Mouse (Mus musculus) kidney, postnatal 4 days (tissue): ENCODE data around the gene Serpinb5.
"Not testable (repeated sequence)": the region's sequence is repeated elsewhere in the genome, so short reads cannot be mapped to it uniquely, and the experiment has no call there.

Experiments
- DNase-seq, 2 experiments: peaks; one replicate each; pipeline ENCODE4 v3.0.0; 2021; ENCODE audit warnings: mixed read lengths in 2 of 2

Serpinb5 gene

DNA sequence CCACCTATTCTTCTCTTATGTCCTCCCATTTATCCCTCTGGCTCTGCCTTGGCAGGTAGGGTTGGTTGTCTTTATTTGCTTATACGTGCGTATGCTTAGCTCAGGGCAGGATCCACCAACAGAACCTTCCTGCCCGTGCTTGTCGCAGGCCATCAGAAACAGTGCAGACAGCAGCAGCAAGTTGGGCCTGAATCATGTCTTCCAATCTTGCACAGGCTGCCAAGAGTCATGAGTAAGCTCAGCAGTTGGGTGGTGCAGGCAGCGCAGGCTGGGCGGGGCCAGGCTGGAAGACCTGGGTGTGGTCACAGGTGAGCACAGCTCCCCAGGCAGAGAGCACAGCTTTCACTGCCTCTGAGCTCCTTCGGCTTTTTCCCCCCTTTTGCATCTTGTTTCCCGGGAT, at the start of gene Serpinb5:
Gene Serpinb5, plus strand, starts transcription at position 327 of the 400 bp plus-strand sequence.
- peak in 1 of 2 experiments; percentile 3 for DNase-seq

GRCm38 (mm10) chr1:106814864-106815263, 46.1 kb upstream of the Serpinb5 start:
- DNase-seq = no peak

DNA sequence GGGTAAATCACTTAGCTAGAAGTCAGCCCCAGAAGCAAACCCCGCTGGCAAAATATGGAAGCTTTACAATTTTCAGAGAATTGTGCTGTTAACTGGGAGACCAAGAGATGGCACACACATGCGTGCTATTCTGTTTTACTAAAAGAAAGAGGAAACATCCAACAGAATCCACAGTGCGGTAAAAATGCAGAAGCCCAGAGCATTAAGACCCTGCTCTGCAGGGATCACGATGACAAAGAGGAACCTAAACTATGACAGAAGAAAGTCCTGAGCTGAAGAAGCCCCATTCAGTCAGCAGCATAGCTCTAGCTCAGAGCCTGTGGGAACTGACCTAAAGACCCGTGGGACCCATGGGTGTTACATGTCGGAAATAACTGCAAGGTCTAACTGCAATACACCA, 45.7 kb upstream of the Serpinb5 start:
- DNase-seq = no peak

GRCm38 (mm10) chr1:106816766-106817165, 44.2 kb upstream of the Serpinb5 start:
- no peak for DNase-seq

- no peak for DNase-seq
Observed at GRCm38 (mm10) chr1:106818323-106818722, 42.6 kb upstream of the Serpinb5 start.

DNA sequence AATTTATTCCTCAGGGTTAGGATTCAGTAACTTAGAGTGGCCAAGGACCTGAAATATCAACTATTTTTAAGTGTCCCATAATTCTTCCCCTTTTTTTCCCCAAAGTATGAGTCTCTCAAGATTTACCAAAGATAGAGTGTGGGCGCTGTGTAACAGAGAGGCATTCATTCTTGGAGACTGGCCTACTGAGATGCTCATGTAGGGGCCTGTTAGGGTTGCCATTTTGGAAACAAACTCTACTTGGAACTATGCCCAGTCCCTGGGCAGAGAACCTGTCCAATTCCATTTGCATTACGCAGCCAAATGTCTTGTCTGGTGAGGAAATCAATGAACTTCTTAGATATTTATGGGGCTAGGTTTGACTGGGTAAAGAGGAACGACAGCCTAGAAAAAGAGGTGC, 38.7 kb upstream of the Serpinb5 start:
- no peak for DNase-seq

- no peak for DNase-seq
Observed at GRCm38 (mm10) chr1:106828784-106829183, 32.2 kb upstream of the Serpinb5 start.

- no peak for DNase-seq
Observed at GRCm38 (mm10) chr1:106865543-106865942, 4.6 kb downstream of the Serpinb5 start.

DNA sequence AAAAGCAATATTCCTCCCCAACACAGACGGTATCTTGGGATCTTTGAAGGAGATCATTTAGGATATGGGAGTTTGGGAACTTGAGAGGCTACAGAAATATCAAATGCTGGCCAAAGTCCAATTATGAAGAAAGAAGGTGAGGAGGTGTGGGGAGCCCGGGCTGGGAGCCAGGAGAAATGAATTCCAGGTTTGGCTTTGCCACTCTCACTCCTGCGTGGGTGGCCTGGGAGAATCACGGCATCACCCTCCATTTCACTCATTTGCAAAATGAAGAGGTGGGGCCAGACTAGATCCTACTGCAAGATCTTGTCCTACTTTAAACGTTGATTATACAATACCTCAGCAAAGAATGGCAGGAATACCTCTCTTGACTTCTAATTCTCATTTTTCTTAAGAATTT, 5.1 kb downstream of the Serpinb5 start:
- DNase-seq = no peak

DNA sequence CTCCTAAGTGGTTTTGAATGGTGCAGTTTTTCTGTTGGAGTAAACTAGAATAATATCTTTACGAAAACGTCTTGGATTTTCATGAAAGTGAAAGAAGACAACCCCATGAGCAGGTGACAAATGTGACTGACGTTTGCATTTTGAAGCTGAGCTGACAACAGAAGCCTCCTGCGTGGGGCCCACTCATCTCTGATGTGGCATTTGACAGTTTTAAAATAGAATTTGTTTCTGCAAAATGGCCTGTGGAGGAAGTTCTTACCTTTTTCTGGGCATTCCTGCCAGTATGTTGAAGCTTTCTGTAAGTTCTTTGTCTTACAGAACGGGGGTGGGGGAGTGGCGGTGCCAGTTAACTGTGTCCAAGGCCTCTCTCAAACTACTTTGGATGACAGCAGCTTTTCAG, 5.8 kb downstream of the Serpinb5 start:
- no peak for DNase-seq

GRCm38 (mm10) chr1:106869986-106870385, 9.0 kb downstream of the Serpinb5 start:
- no peak for DNase-seq

DNA sequence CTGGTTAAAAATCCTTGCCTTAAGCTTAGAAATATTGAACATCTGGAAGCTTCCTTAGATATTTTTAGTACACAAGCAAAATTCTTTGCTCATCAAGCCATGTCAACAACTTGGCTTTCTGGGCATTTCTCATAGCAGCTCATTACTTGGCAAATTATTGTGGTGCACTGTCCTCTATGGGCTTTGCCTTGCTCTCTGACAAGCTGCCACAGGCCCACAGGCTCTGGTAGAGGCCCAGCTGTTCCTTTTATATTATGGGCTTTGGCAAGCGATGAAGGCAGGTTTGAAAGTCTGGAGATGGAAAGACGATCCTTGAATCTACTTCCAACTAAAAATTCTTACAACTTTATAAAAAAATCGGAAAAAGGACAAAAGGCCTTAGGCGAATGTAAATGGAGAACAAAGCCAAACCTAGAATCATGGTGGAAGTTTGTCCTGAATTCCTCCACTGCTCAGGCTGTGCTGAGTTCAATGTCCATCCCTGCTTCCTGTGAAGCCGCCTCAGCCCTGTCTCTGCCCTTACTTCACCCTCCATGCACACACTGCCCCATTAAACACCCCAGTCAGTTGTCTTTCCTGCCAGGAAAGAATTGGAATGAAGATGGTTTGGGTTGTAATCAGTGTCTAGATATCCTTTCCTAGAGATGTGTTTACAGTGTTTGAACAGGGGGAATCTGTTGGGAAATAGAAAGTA, 14.4 kb downstream of the Serpinb5 start:
- no peak for DNase-seq

DNA sequence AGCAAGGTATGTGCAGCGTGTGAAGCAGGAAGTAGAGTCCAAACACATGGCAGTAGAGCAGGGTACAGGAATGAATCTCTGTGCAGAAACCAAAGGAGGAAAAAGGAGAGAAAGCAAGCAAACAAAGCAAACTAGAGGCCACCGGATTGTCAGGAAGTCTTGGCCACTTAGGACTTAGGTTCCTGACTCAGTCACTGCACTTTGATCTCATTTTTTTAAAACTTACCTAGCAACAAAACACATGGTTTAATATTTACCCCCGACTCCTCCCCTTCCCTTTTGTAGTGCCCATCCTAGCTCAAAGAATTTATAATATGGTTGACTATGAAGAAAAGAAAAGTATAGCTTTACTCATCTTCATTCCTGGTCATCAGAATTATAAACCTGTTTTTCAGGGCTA, 15.2 kb downstream of the Serpinb5 start:
- DNase-seq = no peak

GRCm38 (mm10) chr1:106882723-106883122, 21.8 kb downstream of the Serpinb5 start:
- no peak for DNase-seq

DNA sequence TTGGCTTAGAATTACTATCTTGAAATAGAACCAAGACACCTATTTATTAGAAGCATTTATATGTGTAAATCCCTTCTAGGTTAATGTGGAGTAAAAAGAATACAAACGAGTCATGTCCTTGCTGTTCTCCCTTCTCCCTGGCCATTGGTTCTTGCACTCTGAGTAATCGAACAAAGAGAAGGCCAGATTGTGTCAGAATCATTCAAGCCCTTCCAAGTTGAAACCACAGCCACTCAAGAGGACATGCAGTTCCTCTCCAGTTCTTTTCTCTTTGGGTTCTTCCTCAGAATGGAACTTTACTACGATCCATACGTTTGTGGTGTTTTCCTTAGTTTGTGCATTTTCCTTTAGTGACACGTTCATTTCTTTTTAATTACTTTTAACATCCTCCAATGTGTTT, 22.4 kb downstream of the Serpinb5 start:
- no peak for DNase-seq

DNA sequence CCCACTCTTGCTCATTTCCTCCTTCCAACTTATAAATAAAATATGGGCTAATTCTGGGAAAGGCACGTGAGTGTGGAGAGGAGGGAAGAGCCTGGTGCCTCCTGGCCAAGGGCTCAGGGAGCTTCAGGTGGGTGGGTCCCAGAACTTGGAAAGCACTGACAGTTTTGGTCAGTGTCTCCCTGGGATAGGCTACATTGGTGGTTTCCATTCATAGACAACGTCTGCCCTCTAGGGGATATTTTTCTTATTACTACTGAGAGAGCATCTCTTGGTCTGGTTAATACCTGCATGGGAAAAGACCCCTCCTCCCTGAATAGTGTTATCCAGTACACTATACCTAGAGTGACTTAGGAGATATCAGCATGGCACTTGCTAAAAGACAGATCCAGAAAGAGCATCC, 22.8 kb downstream of the Serpinb5 start:
- DNase-seq = no peak

DNA sequence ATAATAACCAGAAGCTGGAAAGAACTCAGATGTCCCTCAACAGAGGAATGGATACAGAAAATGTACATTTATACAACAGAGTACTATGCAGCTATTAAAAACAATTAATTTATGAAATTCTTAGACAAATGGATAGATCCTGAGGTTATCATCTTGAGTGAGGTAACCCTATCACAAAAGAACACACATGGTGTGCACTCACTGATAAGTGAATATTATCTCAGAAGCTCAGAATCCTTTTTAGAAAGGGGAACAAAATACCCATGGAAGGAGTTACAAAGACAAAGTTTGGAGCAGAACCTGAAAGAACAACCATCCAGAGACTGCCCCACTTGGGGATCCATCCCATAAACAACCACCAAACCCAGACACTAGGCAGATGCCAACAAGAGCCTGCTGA, 34.2 kb downstream of the Serpinb5 start:
- DNase-seq = not testable (repeated sequence)

- peak; percentile 9 to 19 for DNase-seq
Observed at GRCm38 (mm10) chr1:106901406-106901805, 40.4 kb downstream of the Serpinb5 start.

DNA sequence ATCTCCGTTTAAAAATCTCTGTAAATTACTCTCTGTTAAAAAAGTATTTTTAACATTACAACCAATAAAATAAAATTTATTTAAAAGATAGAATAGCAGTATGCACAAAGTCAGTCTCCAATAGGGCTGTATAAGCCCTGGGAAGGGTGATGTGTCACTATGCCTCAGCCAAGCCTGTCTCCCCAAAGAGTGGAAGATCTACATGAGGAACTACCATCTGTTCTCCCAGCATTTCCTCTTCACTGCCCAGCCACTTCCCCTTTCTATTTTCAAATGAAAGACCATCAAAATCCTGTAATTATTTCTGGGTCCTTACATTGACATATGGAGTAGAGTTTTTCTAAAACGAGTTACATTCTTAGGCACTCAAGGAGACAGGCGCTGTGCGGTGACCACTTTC, 71.0 kb downstream of the Serpinb5 start:
- DNase-seq = no peak
